Mouse (Mus musculus) frontal cortex, adult (tissue): ENCODE data around the gene Olfr686.
A peak's percentile ranks its signal among the peaks of the same experiment; 100 is the strongest.

Source experiments
- ATAC-seq: cut with Nextera tagmentation; 2 replicates; pipeline ENCODE4 v1.9.2; 2017; ENCODE audit warnings: mild to moderate bottlenecking, moderate library complexity, mixed read lengths; ENCODE audit not compliant: low TSS enrichment

Gene Olfr686

DNA sequence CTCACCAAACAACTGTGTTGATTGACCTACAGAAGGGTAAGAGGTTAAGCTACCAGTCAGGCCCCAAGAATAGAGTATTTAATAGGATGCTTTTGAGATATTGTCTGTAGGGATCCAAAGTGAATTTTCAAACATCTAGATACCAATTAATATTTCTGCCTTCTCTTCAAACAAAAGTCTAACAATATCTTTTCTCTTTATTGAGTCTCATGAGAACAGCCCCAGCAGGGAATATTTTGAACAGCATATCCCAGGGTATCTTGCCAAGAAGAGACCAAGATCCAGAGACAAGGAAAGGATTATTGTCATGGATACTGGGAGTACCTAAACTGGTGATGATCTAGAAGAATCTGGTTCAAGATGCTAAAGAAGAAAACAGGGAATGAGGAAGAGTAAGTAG is at the start of gene Olfr686:
Olfr686 (minus strand) TSS at position 101 of the 400 bp plus-strand sequence.
- ATAC-seq = no peak

DNA sequence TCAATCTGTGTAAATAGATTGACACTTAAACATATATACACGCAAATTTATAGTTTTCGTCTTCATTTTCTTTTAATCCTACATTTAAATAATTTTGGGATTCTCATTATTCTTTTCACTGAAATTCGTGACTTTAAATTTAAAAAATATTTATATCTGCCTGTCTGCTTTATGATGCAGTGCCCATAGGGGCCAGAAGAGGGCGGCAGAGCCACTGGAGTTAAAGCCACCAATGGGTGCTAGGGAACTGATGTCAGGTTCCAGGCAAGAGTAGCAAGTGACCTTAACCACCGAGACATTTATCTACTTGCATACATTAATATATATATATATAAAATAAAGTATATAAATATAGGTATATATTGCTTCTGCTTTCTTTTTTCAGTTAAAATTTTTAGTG is 49.4 kb upstream of the Olfr686 start:
- ATAC-seq = no peak

DNA sequence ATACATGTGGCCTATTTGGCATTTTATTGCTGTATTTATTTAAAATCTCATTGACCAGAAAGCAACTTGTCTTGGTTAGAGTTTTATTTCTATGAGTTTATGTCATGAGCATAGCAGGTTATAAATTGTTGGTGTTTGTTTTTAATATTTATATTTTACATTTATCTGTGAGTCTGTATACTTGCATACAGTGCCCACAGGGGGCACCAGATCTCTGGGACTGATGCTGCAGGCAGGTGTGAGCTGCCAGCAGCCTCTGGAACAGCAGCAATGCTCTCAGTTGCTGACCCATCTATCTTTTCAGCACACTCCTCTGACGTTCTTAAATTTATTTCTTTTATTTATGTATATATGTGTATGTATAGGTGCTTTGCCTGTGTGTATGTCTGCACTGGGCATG is 40.9 kb upstream of the Olfr686 start:
- no peak for ATAC-seq

DNA sequence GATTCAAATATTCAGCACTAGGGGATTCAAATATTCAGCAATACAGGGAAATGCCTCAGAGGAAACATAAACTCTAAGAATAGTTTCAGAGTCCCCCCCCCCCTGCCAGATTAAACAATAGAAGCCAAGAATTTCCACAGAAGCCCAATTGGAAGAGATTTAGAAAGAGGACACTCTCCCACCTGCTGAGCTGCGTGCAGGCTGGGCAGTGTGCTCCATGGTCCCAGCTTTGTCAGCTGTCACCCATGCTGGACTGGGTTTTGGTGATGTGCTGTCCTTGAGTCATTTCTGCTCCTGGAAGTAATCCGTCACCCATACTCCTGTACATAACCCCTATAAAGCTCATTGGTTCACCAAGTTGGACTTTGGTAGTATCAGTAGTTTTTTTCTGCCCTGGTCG is 40.4 kb upstream of the Olfr686 start:
- no peak for ATAC-seq

DNA sequence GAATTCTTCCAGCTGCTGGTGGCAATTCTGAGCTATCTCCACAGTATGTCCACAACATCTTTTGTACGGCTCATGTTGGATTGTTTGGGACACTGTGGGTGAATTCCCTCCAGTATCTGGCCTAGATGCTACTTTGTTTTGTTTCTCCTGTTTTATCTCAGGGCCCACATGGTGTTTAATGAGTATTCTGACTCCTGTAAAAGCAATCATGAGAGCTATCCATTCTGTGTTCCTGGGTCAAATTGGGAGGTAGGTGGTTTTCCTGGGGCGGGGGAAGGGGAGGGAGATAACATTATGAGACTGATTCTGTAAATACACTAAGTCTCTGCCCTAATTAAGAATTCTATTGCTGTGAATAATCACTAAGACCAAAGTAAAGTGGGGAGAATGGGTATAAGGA is 22.1 kb upstream of the Olfr686 start:
- ATAC-seq = no peak

DNA sequence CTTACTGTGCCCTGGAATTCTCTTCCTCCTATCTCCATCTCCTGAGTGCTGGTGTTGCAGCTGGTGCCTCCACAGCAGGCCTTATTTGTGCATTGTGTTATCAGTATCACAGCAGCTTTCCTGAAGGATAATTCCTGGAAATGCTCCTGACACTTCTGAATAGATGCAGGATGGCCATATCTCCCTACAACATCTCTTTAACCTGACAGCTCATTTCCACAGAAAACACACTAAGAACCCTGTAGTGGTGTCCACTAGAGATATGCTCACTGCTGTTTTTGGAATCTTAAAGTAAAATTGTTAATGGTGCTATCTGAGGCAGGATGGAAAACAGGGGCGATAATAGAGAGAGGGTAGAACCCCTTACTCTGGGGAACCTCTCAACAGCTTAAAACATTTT is 20.9 kb upstream of the Olfr686 start:
- no peak for ATAC-seq

DNA sequence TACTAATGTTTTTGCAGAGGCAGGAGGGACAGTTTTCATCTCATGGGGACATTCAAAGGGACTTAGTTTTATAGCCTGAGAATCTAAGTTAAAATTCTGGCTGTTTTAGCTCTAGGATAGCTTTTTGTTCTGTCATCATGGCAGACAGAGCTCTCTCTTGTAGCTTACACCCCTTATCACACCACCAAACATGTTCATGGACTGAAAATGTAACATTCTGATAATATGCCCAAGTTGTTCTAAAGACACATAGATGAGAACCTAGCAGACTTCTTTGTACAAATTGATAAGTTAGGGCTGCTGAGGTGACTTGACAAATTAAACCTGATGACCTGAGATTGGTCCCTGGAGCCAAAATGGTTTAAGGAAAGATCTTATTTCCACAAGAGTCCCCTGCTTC is 19.4 kb upstream of the Olfr686 start:
- ATAC-seq = no peak

DNA sequence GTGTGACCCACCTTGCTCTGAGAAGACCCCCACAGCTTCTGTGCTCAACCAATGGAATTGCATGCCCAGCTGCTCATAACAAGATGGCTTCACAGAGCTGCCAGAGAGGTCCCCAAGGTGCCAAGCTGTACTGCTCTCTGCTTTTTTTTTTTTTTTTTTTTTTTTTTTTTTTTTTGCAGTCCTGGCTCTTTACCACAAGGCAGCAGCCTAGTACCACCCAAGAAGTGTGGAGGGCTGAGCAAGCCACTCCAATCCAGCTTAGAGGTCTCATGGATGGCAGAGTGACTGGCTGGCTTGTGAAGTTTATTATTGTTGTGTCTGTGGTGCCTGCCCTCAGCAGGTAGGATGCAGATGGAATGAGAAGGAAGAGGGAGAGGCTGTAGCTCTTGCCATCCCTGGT is 18.8 kb upstream of the Olfr686 start:
- no peak for ATAC-seq

DNA sequence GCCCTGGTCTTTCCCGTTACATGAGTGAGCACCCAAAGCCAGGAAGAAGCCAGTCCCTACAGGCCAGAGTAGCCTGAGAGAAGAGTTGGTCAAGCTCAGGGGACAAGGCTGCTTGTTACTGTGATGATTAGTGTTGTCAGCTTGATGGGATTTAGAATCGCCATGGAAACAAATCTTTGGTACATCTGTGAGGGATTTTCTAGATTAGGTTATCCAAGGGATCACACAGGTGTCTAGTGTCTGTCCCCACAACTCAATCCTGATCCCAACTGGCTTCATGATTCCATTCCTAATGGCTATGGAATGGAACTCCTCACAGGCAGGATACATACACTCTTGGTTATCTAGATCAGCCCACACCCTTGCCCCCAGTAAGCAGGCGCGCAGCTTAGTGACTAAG is 11.0 kb upstream of the Olfr686 start:
- no peak for ATAC-seq

DNA sequence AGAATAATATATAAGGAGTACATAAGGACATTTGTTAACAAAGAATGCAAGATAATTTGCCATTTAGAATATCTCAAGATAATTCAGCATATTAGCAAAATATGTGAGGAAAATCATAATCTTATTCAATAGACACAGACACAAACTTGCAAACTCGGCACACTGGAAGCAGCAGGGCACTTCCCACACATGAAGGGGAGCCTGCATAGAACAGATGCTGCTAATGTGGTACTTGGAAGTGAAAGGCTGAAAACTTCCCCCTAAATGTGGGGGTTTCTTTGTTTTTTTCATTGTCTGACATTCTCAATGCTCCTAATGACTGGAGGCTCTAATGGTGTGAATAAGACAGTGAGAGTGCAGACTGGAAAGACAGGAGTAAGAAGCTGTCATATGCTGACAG is 7.5 kb upstream of the Olfr686 start:
- ATAC-seq = no peak

DNA sequence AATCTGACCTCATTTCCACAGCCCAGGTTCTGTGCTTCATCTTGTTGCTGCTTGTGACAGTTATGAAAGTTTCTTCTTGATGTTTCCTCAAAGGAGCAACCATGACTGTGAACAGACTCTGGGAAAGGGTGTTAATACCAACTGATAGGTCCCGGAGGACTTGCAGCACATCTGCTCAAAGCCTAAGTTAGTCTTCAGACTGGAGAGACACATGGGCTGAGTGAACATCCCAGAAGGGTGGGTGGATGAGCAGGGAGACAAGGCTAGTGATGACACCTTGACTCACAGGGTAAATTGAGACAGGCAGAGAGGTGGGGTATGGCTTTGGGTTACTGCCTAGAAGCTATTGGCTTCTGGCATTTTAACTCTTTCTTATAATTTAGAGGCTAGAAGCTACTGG is 21.4 kb downstream of the Olfr686 start, which contains the start of gene Olfr685:
Olfr685 (minus strand) TSS at position 101 of the 400 bp plus-strand sequence.
- no peak for ATAC-seq

DNA sequence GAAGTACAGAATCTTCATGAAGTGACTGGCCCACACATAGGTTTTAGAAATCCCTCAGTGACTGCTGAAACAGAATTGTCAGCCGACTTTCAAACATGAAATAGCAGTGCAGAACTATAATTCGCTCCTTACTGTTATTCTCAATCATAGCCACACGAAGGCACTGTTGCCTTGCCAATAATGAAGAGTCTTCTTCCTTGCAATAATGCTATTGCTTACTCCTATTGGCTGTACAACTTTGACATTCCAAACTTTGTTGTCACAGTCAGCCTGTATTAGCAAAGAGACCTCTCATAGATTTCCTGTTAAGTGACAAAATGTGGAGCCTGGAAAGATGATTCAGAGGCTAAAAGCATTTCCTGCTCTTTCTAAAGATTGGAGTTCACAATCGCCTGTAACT is 36.5 kb downstream of the Olfr686 start:
- peak; percentile 85 for ATAC-seq

DNA sequence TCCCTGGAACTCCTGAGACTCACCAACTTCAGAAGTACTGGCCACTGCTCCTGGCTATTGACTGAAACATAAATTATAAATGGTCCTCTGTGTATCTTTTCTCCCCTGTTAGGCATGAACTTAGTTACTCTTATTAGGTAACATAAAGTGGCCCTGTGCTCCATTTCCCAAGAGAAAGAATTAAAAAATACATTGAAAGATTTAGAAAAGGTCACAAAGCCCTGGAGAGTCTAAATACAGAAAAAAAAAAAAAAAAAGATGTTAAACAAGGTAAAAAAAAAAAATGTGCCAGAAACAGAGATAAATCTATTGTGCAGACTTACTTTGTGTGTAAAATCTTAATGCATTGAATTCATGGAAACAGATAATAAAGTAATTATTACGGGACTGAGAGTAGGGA is 43.7 kb downstream of the Olfr686 start, which contains the start of gene Olfr684:
Olfr684 (minus strand) TSS at position 101 of the 400 bp plus-strand sequence.
- no peak for ATAC-seq
